Mouse (Mus musculus) kidney, adult 2 months (tissue): ENCODE measurements around the gene Atp6v1b1. TPM values are rescaled to one million over a fixed set of nuclear protein-coding genes. Genes with fewer than 3 reads are reported as not detected.
A peak's percentile ranks its signal among the peaks of the same experiment; 100 is the strongest.

Experiments used
- DNase-seq: peaks from one replicate; pipeline ENCODE4 v3.0.0; 2021
- H3K27ac ChIP-seq: fragments of 200-500 bp; 2 replicates; pipeline ENCODE4 v1.5.1; 2012; ENCODE audit warnings: low read depth, low read length, control low read depth, inconsistent platforms; ENCODE audit not compliant: insufficient read depth
- H3K27me3 ChIP-seq: fragments of 200-500 bp; replicated peaks from 2 replicates; pipeline ENCODE4 v1.6.1; 2012; ENCODE audit warnings: mild to moderate bottlenecking, moderate library complexity, low read length, inconsistent platforms; ENCODE audit not compliant: control insufficient read depth, insufficient read depth
- H3K36me3 ChIP-seq: fragments of 200-500 bp; 2 replicates; pipeline ENCODE4 v1.6.1; 2012; ENCODE audit warnings: mild to moderate bottlenecking, moderate library complexity, low read length, inconsistent platforms; ENCODE audit not compliant: control insufficient read depth, insufficient read depth
- H3K4me1 ChIP-seq: fragments of 200-500 bp; 2 replicates; pipeline ENCODE4 v1.6.1; 2011; ENCODE audit warnings: low read length; ENCODE audit not compliant: control insufficient read depth, insufficient read depth
- H3K4me3 ChIP-seq: fragments of 200-500 bp; 2 replicates; pipeline ENCODE4 v1.5.1; 2011; ENCODE audit warnings: mild to moderate bottlenecking, low read depth, low read length, control low read depth; ENCODE audit not compliant: insufficient read depth
- CTCF ChIP-seq: fragments of 200-500 bp; conservative IDR thresholded peaks from 2 replicates; pipeline ENCODE4 v1.5.1; 2011; ENCODE audit warnings: low read depth, mild to moderate bottlenecking, control low read depth, low read length, moderate library complexity, mixed read lengths; ENCODE audit not compliant: insufficient read depth, insufficient read length
- POLR2A ChIP-seq: fragments of 200-500 bp; IDR thresholded peaks from one replicate; pipeline ENCODE4 v1.6.1; 2011; ENCODE audit warnings: low read depth, low read length, control low read depth
- WGBS: fragments of 180-500 bp; shearing (Covaris S2); methylation state at CpG from one replicate; pipeline ENCODE4 v1.1.7; 2018; 5-methylcytosine and 5-hydroxymethylcytosine counted together
- polyA plus RNA-seq: library from polyadenylated mRNA; depleted of rRNA; stranded (reverse); fragments of >200 nt; gene quantifications from 2 replicates; pipeline ENCODE4 v1.2.3, GENCODE M21; 2012; rRNA removed

Atp6v1b1 gene
- polyA plus RNA-seq, 1 experiment = 137 TPM

- no peaks in the 10 kb centered on the region for H3K27me3 ChIP-seq
- WGBS = 2% methylated on average over 13 of the region's 13 CpGs
- peaks cover 8% of the 10 kb centered on the region; the same call in 1 of the 2 replicates for H3K4me1 ChIP-seq
- peak overlapping the region; percentile 80 for H3K27ac ChIP-seq
- no peak for TF ChIP-seq POLR2A
- TF ChIP-seq CTCF = no peak
- peak; percentile 56 for DNase-seq
- H3K36me3 ChIP-seq = no peaks in the 10 kb centered on the region
- peak overlapping the region; percentile 77 for H3K4me3 ChIP-seq
Observed at GRCm38 (mm10) chr6:83795492-83795900, 52.7 kb downstream of the Atp6v1b1 start.

GRCm38 (mm10) chr6:83796686-83797085 is 53.9 kb downstream of the Atp6v1b1 start:
- peak; percentile 73 for DNase-seq
- H3K27me3 ChIP-seq = no peaks in the 10 kb centered on the region
- H3K36me3 ChIP-seq = no peaks in the 10 kb centered on the region
- 41% methylated on average over 3 of the region's 3 CpGs for WGBS
- TF ChIP-seq CTCF = 0 out of 2 replicates have a peak, but pooled peaks have one; percentile 28
- no peak for TF ChIP-seq POLR2A
- H3K4me3 ChIP-seq = no peak overlapping the region
- H3K27ac ChIP-seq = no peak overlapping the region
- H3K4me1 ChIP-seq = peaks cover 8% of the 10 kb centered on the region; the same call in 1 of the 2 replicates

GRCm38 (mm10) chr6:83802033-83802432 is 59.2 kb downstream of the Atp6v1b1 start:
- DNase-seq = no peak
- Histone ChIP-seq H3K36me3 (no peaks in the 10 kb centered on the region), H3K27ac (no peak overlapping the region), H3K4me1 (peaks cover 2% of the 10 kb centered on the region; the same call in 1 of the 2 replicates), H3K27me3 (no peaks in the 10 kb centered on the region), H3K4me3 (no peak overlapping the region)
- TF ChIP-seq POLR2A = no peak
- TF ChIP-seq CTCF = no peak
- 96% methylated on average over 5 of the region's 5 CpGs for WGBS

- no peaks in the 10 kb centered on the region for H3K27me3 ChIP-seq
- no peak overlapping the region for H3K4me3 ChIP-seq
- H3K4me1 ChIP-seq = no peaks in the 10 kb centered on the region
- TF ChIP-seq POLR2A = no peak
- TF ChIP-seq CTCF = no peak
- peak; percentile 2 for DNase-seq
- whole genome bisulfite sequencing = 73% methylated on average over 3 of the region's 3 CpGs
- H3K27ac ChIP-seq = no peak overlapping the region
- no peaks in the 10 kb centered on the region for H3K36me3 ChIP-seq
Observed at GRCm38 (mm10) chr6:83802846-83803245, 60.1 kb downstream of the Atp6v1b1 start.

Other genes with a start within 250 kb of the Atp6v1b1 start
- gene Dguok, start 236.0 kb upstream of the Atp6v1b1 start, polyA plus RNA-seq = 50.0 and 50.5 TPM in 2 replicates
- gene Actg2, start 206.7 kb upstream of the Atp6v1b1 start, polyA plus RNA-seq = 2.0 and 10.5 TPM in 2 replicates
- gene Stambp, start 170.3 kb upstream of the Atp6v1b1 start, polyA plus RNA-seq = 13.9 and 15.7 TPM in 2 replicates
- gene Clec4f, start 86.8 kb upstream of the Atp6v1b1 start, polyA plus RNA-seq = not detected in 2 replicates
- 0.19 and 0.28 TPM in 2 replicates for gene Cd207, start 65.1 kb upstream of the Atp6v1b1 start, polyA plus RNA-seq
- gene Vax2, start 31.7 kb upstream of the Atp6v1b1 start, polyA plus RNA-seq = not detected in 2 replicates
- gene Ankrd53, start 19.7 kb downstream of the Atp6v1b1 start, polyA plus RNA-seq = 0.14 TPM in 2 replicates
- 156 and 169 TPM in 2 replicates for gene Tex261, start 32.8 kb downstream of the Atp6v1b1 start, polyA plus RNA-seq
- gene Nagk, start 52.0 kb downstream of the Atp6v1b1 start, polyA plus RNA-seq = 32.2 and 38.6 TPM in 2 replicates
- gene Paip2b, start 88.8 kb downstream of the Atp6v1b1 start, polyA plus RNA-seq = 7.1 and 10.0 TPM in 2 replicates
- 6.2 and 7.4 TPM in 2 replicates for gene Zfp638, start 124.1 kb downstream of the Atp6v1b1 start, polyA plus RNA-seq